Mouse (Mus musculus) CH12.LX (cell line): Measurements from ENCODE around the gene Gm20814. TPM values are rescaled to one million over a fixed set of nuclear protein-coding genes. Genes with fewer than 3 reads are reported as not detected.
"Not testable (repeated sequence)": the region's sequence is repeated elsewhere in the genome, so short reads cannot be mapped to it uniquely, and the experiment has no call there.

Experiments
- DNase-seq: peaks from one replicate; pipeline ENCODE4 v3.0.0-alpha.2; 2013; ENCODE audit errors: extremely low read depth
- H3K27ac ChIP-seq: 2 replicates; pipeline ENCODE4 v1.5.1; 2012; ENCODE audit warnings: low read depth, mild to moderate bottlenecking, control low read depth, moderate library complexity; ENCODE audit not compliant: insufficient read depth
- H3K27me3 ChIP-seq: replicated peaks from 2 replicates; pipeline ENCODE3; 2012; ENCODE audit warnings: inconsistent platforms
- H3K36me3 ChIP-seq, 2 experiments: replicated peaks in 1 of 2; 2 replicates each; pipeline versions ENCODE3 to v1.6.1; 2012; ENCODE audit warnings: inconsistent platforms in 1 of 2, low read length in 1 of 2, mild to moderate bottlenecking in 1 of 2, mixed read lengths in 1 of 2, moderate library complexity in 1 of 2; ENCODE audit not compliant: control insufficient read depth in 1 of 2, insufficient read depth in 1 of 2
- H3K4me1 ChIP-seq, 2 experiments: 2 replicates each; pipeline ENCODE4 v1.6.1; 2012; ENCODE audit warnings: inconsistent platforms in 1 of 2, moderate library complexity in 1 of 2; ENCODE audit not compliant: insufficient read depth in 2 of 2, control insufficient read depth in 1 of 2
- H3K4me2 ChIP-seq: 2 replicates; pipeline ENCODE4 v1.6.1; 2012; ENCODE audit warnings: low read depth, mild to moderate bottlenecking, control low read depth; ENCODE audit not compliant: poor library complexity, insufficient read depth, severe bottlenecking
- H3K4me3 ChIP-seq, 3 experiments: fragments of 150-350 bp in 1 of 3; sonication (generic) in 1 of 3; replicated peaks in 1 of 3; 2 replicates each; pipeline versions ENCODE3 to v1.5.1; 2011 to 2012; ENCODE audit warnings: low read depth in 2 of 3, low read length in 2 of 3, mild to moderate bottlenecking in 2 of 3, moderate library complexity in 2 of 3, control low read depth in 1 of 3, improper control_type of control experiment in 1 of 3, inconsistent platforms in 1 of 3, mixed read lengths in 1 of 3; ENCODE audit not compliant: poor library complexity in 1 of 3
- H3K79me2 ChIP-seq: replicated peaks from 2 replicates; pipeline ENCODE4 v1.6.1; 2012; ENCODE audit warnings: mild to moderate bottlenecking, moderate library complexity; ENCODE audit not compliant: control insufficient read depth, poor library complexity, insufficient read depth, severe bottlenecking; ENCODE audit errors: extremely low read depth
- H3K9ac ChIP-seq: 2 replicates; pipeline ENCODE4 v1.6.1; 2012; ENCODE audit warnings: low read depth, mild to moderate bottlenecking, control low read depth, moderate library complexity; ENCODE audit not compliant: insufficient read depth
- H3K9me3 ChIP-seq: replicated peaks from 2 replicates; pipeline ENCODE3; 2012; ENCODE audit warnings: low read length, inconsistent platforms, mixed read lengths
- dilution Hi-C: fragments of 300-500 bp; cut with MboI; formaldehyde crosslinking; loops from 2 replicates; pipeline ENCODE4 v1.14.3; 2020; ENCODE audit warnings: low sequenced_read_pairs; ENCODE audit not compliant: extremely low pct_unique_long_range_greater_than_20kb, extremely low pct_ligation_motif_present
- in situ Hi-C: fragments of 300-500 bp; cut with MboI; formaldehyde crosslinking; loops from 3 replicates; pipeline ENCODE4 v1.14.3; 2019; ENCODE audit warnings: low sequenced_read_pairs, low pct_ligation_motif_present, low pct_unique_long_range_greater_than_20kb, mixed read lengths
- polyA plus RNA-seq: library from polyadenylated mRNA; unstranded; fragments of >175 nt; gene quantifications from 2 replicates; pipeline ENCODE4 v1.2.1, GENCODE M21; 2012; ENCODE audit warnings: low read depth; ENCODE audit not compliant: insufficient read length
- total RNA-seq, 2 experiments: library from RNA; depleted of rRNA; stranded (reverse); fragments of 300-350 nt in 1 of 2; fragments of >200 nt in 1 of 2; gene quantifications; 2 replicates each; pipeline ENCODE4 v1.2.3; 2012 to 2014

Gene Gm20814
- total RNA-seq (2012; rRNA removed): not detected in 2 replicates
- not detected in 2 replicates for total RNA-seq (2014; rRNA removed)
- polyA plus RNA-seq: not detected in 2 replicates

DNA sequence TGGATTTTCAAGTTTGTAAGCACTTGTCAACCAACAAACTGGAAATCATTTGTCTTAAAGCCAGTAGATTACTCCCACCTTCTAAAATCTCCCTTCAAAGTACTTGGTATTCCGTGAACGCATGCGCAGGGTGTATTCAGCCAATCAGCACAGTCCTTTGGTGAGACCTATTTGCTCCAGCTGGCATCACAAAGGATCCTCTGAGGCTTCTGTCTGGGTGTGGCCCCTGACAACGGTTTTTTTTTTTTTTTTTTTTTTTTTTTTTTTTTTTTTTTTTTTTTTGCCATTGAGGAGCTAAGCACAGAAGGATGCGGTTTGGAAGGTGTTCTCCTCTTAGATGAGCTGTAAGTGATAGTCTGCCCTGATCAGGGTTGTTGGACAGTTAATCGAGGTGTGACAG is at the start of gene Gm20814:
Gene Gm20814 (plus strand): TSS at position 301 of the 400 bp plus-strand sequence.
- in situ Hi-C loops, H3K4me2 ChIP-seq, H3K4me3 ChIP-seq, dilution Hi-C loops, H3K27ac ChIP-seq, H3K36me3 ChIP-seq, H3K9me3 ChIP-seq, H3K27me3 ChIP-seq, H3K9ac ChIP-seq, DNase-seq, H3K4me1 ChIP-seq, H3K79me2 ChIP-seq: not testable (repeated sequence)
